Mouse (Mus musculus): ENCODE results near the gene Duxbl1. TPM values are rescaled to one million over a fixed set of nuclear protein-coding genes. Genes with fewer than 3 reads are reported as not detected.
"Not testable (repeated sequence)": the region's sequence is repeated elsewhere in the genome, so short reads cannot be mapped to it uniquely, and the experiment has no call there.

Gene Duxbl1
- polyA plus RNA-seq, 1 experiment: 0.12 TPM

DNA sequence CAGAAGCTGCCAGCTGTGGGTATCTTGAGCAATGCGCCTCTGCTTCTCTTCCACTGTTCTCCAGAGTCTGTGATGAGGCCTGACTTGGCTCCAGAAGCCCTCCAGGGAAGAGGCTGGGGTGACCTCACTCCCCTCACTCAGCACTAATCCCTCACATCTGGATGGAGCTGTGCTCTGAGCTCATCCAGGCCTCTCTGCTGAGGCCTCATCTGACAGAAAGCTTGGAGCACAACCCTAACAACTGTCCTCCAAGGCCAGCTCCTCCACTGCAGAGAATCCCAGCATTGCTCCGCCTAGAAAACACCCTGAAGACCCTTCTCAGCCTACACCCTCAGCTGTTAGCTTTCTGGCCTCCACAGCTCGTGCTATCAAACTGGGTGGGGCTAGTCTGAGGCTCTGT lies 56.0 kb downstream of the Duxbl1 start:
- H3K4me1 ChIP-seq (ENCODE audit: control insufficient read depth, insufficient read depth, low read length); H3K27me3 ChIP-seq (ENCODE audit: control insufficient read depth, insufficient read depth, low read length); H3K27ac ChIP-seq (ENCODE audit: control insufficient read depth, insufficient read depth, low read depth, low read length); H3K4me3 ChIP-seq (ENCODE audit: control insufficient read depth, low read depth, low read length); H3K36me3 ChIP-seq (ENCODE audit: control insufficient read depth, insufficient read depth, low read length): not testable (repeated sequence)

DNA sequence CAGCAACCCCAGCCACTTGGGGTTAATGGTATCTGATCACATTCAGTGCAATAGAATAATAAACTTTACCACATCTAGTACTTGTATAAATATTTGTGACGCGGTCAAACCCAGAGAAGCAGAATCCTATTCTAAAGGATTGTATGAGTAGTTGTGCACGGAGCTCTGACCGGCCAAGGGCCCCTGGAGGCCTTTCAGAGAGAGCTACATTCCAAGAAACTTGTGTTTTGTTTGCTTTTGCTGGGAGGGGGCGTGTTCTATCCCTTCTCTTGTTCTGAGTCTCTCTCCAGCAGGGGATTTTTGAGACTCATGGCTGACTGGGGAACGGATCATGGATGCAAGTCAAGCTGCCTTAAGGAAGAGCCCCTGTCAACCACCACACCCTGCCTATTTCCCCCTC lies 57.1 kb downstream of the Duxbl1 start:
- not testable (repeated sequence) for H3K4me1 ChIP-seq (ENCODE audit: control insufficient read depth, insufficient read depth, low read length); H3K4me3 ChIP-seq (ENCODE audit: control insufficient read depth, low read depth, low read length); H3K27ac ChIP-seq (ENCODE audit: control insufficient read depth, insufficient read depth, low read depth, low read length); H3K36me3 ChIP-seq (ENCODE audit: control insufficient read depth, insufficient read depth, low read length); H3K27me3 ChIP-seq (ENCODE audit: control insufficient read depth, insufficient read depth, low read length)

Other genes with a start within 250 kb of the Duxbl1 start
- gene Zcchc24, start 209.5 kb upstream of the Duxbl1 start, polyA plus RNA-seq (2012; rRNA removed): 2.7 TPM in 2 replicates
- 55.8 and 59.2 TPM in 2 replicates for gene Anxa11, start 136.4 kb upstream of the Duxbl1 start, polyA plus RNA-seq (2012; rRNA removed)
- gene Plac9a, start 75.5 kb upstream of the Duxbl1 start, polyA plus RNA-seq (2012; rRNA removed): 1.9 TPM in 2 replicates
- gene Tmem254a, start 50.9 kb upstream of the Duxbl1 start, polyA plus RNA-seq (2012; rRNA removed): 0.74 and 1.1 TPM in 2 replicates
- 0.06 TPM in 1 of 2 replicates, not detected in the other for gene Cphx1, start 40.3 kb upstream of the Duxbl1 start, polyA plus RNA-seq (2012; rRNA removed)
- 8.4 and 19.8 TPM in 2 replicates for gene Gm9780, start 64.1 kb downstream of the Duxbl1 start, polyA plus RNA-seq (2012; rRNA removed)
- gene Tmem254c, start 88.8 kb downstream of the Duxbl1 start, polyA plus RNA-seq (2012; rRNA removed): 2.1 TPM in 1 of 2 replicates, not detected in the other
- not detected in 2 replicates for gene Cphx2, start 102.9 kb downstream of the Duxbl1 start, polyA plus RNA-seq (2012; rRNA removed)
- gene Cphx3, start 103.7 kb downstream of the Duxbl1 start, polyA plus RNA-seq (2012; rRNA removed): not detected in 2 replicates
- 0.04 and 0.05 TPM in 2 replicates for gene Duxbl2, start 139.8 kb downstream of the Duxbl1 start, polyA plus RNA-seq (2012; rRNA removed)
- 36.9 and 50.3 TPM in 2 replicates for gene Plac9b, start 203.9 kb downstream of the Duxbl1 start, polyA plus RNA-seq (2012; rRNA removed)
- 6.8 and 7.3 TPM in 2 replicates for gene Tmem254b, start 228.5 kb downstream of the Duxbl1 start, polyA plus RNA-seq (2012; rRNA removed)